Mouse (Mus musculus): Measurements from ENCODE around the gene Scaf11. TPM values are rescaled to one million over a fixed set of nuclear protein-coding genes. Genes with fewer than 3 reads are reported as not detected.

Scaf11 gene
- total RNA-seq, 2 experiments from 2014 or later = 44.4 to 59.1 TPM

Other genes starting within 250 kb of the Scaf11 start
- gene Arid2, start 173.3 kb downstream of the Scaf11 start, total RNA-seq (2015; ENCODE audit: low replicate concordance) = 35.9 and 39.0 TPM in 2 replicates
- 32.6 and 35.7 TPM in 2 replicates for gene Arid2, start 173.3 kb downstream of the Scaf11 start, total RNA-seq (2017; ENCODE audit: low replicate concordance)
- gene Slc38a1, start 182.1 kb upstream of the Scaf11 start, total RNA-seq (2015; ENCODE audit: low replicate concordance) = 15.3 and 27.3 TPM in 2 replicates
- gene Slc38a1, start 182.1 kb upstream of the Scaf11 start, total RNA-seq (2017; ENCODE audit: low replicate concordance) = 6.6 TPM in 2 replicates
- gene Slc38a2, start 238.9 kb upstream of the Scaf11 start, total RNA-seq (2015; ENCODE audit: low replicate concordance) = 34.4 and 44.7 TPM in 2 replicates
- gene Slc38a2, start 238.9 kb upstream of the Scaf11 start, total RNA-seq (2017; ENCODE audit: low replicate concordance) = 22.3 and 29.1 TPM in 2 replicates

Data from erythroblast, adult 5-6 weeks (primary cell).